Mouse (Mus musculus) left cerebral cortex, adult 6 months (tissue): Measurements from ENCODE around the gene Gm3558. TPM values are rescaled to one million over a fixed set of nuclear protein-coding genes. Genes with fewer than 3 reads are reported as not detected.

Experiments used
- long read RNA-seq, 2 experiments: library from polyadenylated mRNA; unstranded; transcript quantifications; one replicate each; pipeline ENCODE4 v2.0.0; 2019 to 2020
- polyA plus RNA-seq: library from polyadenylated mRNA; unstranded; fragments of <200 nt; fragmentation: Nextera tagmentation; gene quantifications from 2 replicates; pipeline ENCODE4 v1.2.3, GENCODE M21; 2021

The Gm3558 gene
- polyA plus RNA-seq, result 1.2 TPM in 2 replicates
- long read RNA-seq, experiment 1, partial matches to known transcripts, result 1 of 14 reads
- long read RNA-seq, experiment 1, other reads (novel, unspliced or antisense), result 13 of 14 reads
- long read RNA-seq, experiment 2, partial matches to known transcripts, result 1 of 1 reads
- long read RNA-seq, experiment 2, other reads (novel, unspliced or antisense), result 0 of 1 reads

DNA sequence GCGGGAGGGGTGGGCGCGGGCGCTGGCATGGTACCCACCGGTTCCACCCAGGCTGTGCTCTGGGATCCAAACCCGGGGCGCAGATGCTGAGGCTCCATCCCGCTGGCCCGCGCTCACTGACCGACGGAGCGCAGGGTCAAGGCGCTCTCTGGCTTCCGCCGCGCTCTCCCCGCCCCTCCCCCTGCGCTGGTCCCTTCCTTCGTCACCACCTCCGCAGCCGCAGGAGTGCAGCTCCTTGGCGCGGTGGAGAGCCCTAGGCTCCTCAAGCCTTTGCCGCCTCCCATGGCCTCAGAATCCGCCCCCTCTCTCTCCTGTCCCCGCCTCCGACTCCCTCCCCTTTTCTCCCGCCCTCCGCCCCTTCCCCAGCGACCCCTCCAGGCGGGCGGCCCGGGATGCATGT is at the start of gene Gm3558:
Gene Gm3558, minus strand, starts transcription at position 185 of the 400 bp plus-strand sequence.

GRCm38 (mm10) chr14:7595492-7595891 is 27.1 kb upstream of the Gm3558 start, which contains the start of gene Gm10338:
Gm10338 (minus strand) TSS chr14:7595592.

Other genes starting within 250 kb of the Gm3558 start
- gene Gm5797, start 236.2 kb downstream of the Gm3558 start, polyA plus RNA-seq, result not detected in 2 replicates
- gene Gm8374, start 203.4 kb downstream of the Gm3558 start, polyA plus RNA-seq, result not detected in 2 replicates
- not detected in 2 replicates for gene Gm3755, start 117.6 kb downstream of the Gm3558 start, polyA plus RNA-seq
- 0.31 and 0.83 TPM in 2 replicates for gene Gm3752, start 84.8 kb downstream of the Gm3558 start, polyA plus RNA-seq
- gene Gm10338, start 27.0 kb upstream of the Gm3558 start, polyA plus RNA-seq, result not detected in 2 replicates
- gene Gm10128, start 75.4 kb upstream of the Gm3558 start, polyA plus RNA-seq, result not detected in 2 replicates
- not detected in 2 replicates for gene Gm26661, start 223.0 kb upstream of the Gm3558 start, polyA plus RNA-seq
- 1.2 TPM in 2 replicates for gene Flnb, start 249.4 kb upstream of the Gm3558 start, polyA plus RNA-seq